Mouse (Mus musculus) ES-Bruce4 (cell line): ENCODE data around the gene Obsl1. TPM values are rescaled to one million over a fixed set of nuclear protein-coding genes. Genes with fewer than 3 reads are reported as not detected.

Experiments
- H3K27ac ChIP-seq: 2 replicates; pipeline ENCODE4 v1.5.1; 2012; ENCODE audit warnings: low read length, inconsistent platforms; ENCODE audit not compliant: insufficient read depth
- H3K27me3 ChIP-seq: 2 replicates; pipeline ENCODE4 v1.6.1; 2012; ENCODE audit warnings: mild to moderate bottlenecking, low read length, inconsistent platforms; ENCODE audit not compliant: control insufficient read depth, poor library complexity, insufficient read depth, severe bottlenecking
- H3K36me3 ChIP-seq: 2 replicates; pipeline ENCODE4 v1.6.1; 2012; ENCODE audit warnings: inconsistent platforms, mild to moderate bottlenecking, low read length, moderate library complexity; ENCODE audit not compliant: control insufficient read depth, poor library complexity, insufficient read depth, severe bottlenecking
- H3K4me1 ChIP-seq: one replicate; pipeline ENCODE4 v1.8.1; 2011; ENCODE audit warnings: low read length; ENCODE audit not compliant: control insufficient read depth, insufficient read depth
- H3K4me3 ChIP-seq: 2 replicates; pipeline ENCODE4 v1.5.1; 2011; ENCODE audit warnings: low read depth, mild to moderate bottlenecking, low read length
- H3K9ac ChIP-seq: 2 replicates; pipeline ENCODE4 v1.6.1; 2012; ENCODE audit warnings: low read depth, mild to moderate bottlenecking, inconsistent platforms; ENCODE audit not compliant: poor library complexity, severe bottlenecking
- H3K9me3 ChIP-seq: replicated peaks from 2 replicates; pipeline ENCODE4 v1.6.1; 2012; ENCODE audit warnings: mild to moderate bottlenecking, low read length, inconsistent platforms; ENCODE audit not compliant: control insufficient read depth, poor library complexity, insufficient read depth, severe bottlenecking
- CTCF ChIP-seq: IDR thresholded peaks from one replicate; pipeline ENCODE4 v1.8.1; 2011; ENCODE audit warnings: low read depth, low read length
- EP300 ChIP-seq: IDR thresholded peaks from 2 replicates; pipeline ENCODE4 v1.6.1; 2011; ENCODE audit warnings: low read depth, low read length; ENCODE audit not compliant: insufficient read depth
- POLR2A ChIP-seq: IDR thresholded peaks from one replicate; pipeline ENCODE4 v1.8.1; 2011; ENCODE audit warnings: low read length; ENCODE audit not compliant: insufficient read depth
- polyA plus RNA-seq: library from polyadenylated mRNA; stranded (reverse); fragments of >200 nt; gene quantifications from 2 replicates; pipeline ENCODE4 v1.2.4, GENCODE M21; 2011; ENCODE audit warnings: low read depth; ENCODE audit not compliant: missing spikeins, insufficient read depth, insufficient read length

The Obsl1 gene
- polyA plus RNA-seq, 1 experiment: 32.6 TPM

- no peaks in the 10 kb centered on the region for H3K36me3 ChIP-seq
- no peaks in the 10 kb centered on the region for H3K9me3 ChIP-seq
- H3K9ac ChIP-seq: peak within 1 kb of the TSS; percentile 44
- peaks cover 3% of the 10 kb centered on the region for H3K4me1 ChIP-seq
- H3K27ac ChIP-seq: peak within 1 kb of the TSS; percentile 95
- TF ChIP-seq EP300: no peak
- TF ChIP-seq POLR2A: no peak
- no peak for TF ChIP-seq CTCF
- peak within 1 kb of the TSS; percentile 73 for H3K4me3 ChIP-seq
- no peaks in the 10 kb centered on the region for H3K27me3 ChIP-seq
These were observed 15.2 kb upstream of the Obsl1 start, which contains the start of gene Stk11ip for GRCm38 (mm10) chr1:75521321-75522031. Gene Stk11ip, plus strand, starts transcription at chr1:75521529.

GRCm38 (mm10) chr1:75519576-75519975, 13.3 kb upstream of the Obsl1 start:
- H3K9me3 ChIP-seq: no peaks in the 10 kb centered on the region
- H3K27me3 ChIP-seq: no peaks in the 10 kb centered on the region
- peaks cover 5% of the 10 kb centered on the region for H3K4me1 ChIP-seq
- no peak overlapping the region for H3K4me3 ChIP-seq
- H3K9ac ChIP-seq: no peak overlapping the region
- peak overlapping the region; percentile 41; the same call in 1 of the 2 replicates for H3K27ac ChIP-seq
- TF ChIP-seq CTCF (no peak), EP300 (no peak), POLR2A (no peak)
- no peaks in the 10 kb centered on the region for H3K36me3 ChIP-seq

GRCm38 (mm10) chr1:75518427-75518826, 12.2 kb upstream of the Obsl1 start:
- H3K9ac ChIP-seq: peak overlapping the region; percentile 41
- no peaks in the 10 kb centered on the region for H3K9me3 ChIP-seq
- TF ChIP-seq CTCF: no peak
- no peak for TF ChIP-seq EP300
- no peak for TF ChIP-seq POLR2A
- no peaks in the 10 kb centered on the region for H3K36me3 ChIP-seq
- no peak overlapping the region for H3K4me3 ChIP-seq
- no peaks in the 10 kb centered on the region for H3K27me3 ChIP-seq
- peak overlapping the region; percentile 79 for H3K27ac ChIP-seq
- H3K4me1 ChIP-seq: peaks cover 5% of the 10 kb centered on the region

- H3K27ac ChIP-seq: peak overlapping the region; percentile 79
- no peaks in the 10 kb centered on the region for H3K27me3 ChIP-seq
- TF ChIP-seq POLR2A: no peak
- peak; percentile 70; the same call in 1 of the 2 replicates for TF ChIP-seq EP300
- no peaks in the 10 kb centered on the region for H3K36me3 ChIP-seq
- H3K4me1 ChIP-seq: peaks cover 5% of the 10 kb centered on the region
- no peak overlapping the region for H3K4me3 ChIP-seq
- peak overlapping the region; percentile 41 for H3K9ac ChIP-seq
- no peaks in the 10 kb centered on the region for H3K9me3 ChIP-seq
These were observed 11.7 kb upstream of the Obsl1 start for GRCm38 (mm10) chr1:75517984-75518383.

- Histone ChIP-seq H3K9ac (no peak overlapping the region), H3K36me3 (no peaks in the 10 kb centered on the region), H3K9me3 (no peaks in the 10 kb centered on the region), H3K4me1 (peaks cover 7% of the 10 kb centered on the region), H3K27me3 (no peaks in the 10 kb centered on the region), H3K27ac (peak overlapping the region; percentile 68; the same call in 1 of the 2 replicates), H3K4me3 (no peak overlapping the region)
- TF ChIP-seq CTCF (no peak), POLR2A (no peak), EP300 (no peak)
These were observed 10.6 kb upstream of the Obsl1 start for GRCm38 (mm10) chr1:75516703-75517380.

GRCm38 (mm10) chr1:75512550-75512949, 6.3 kb upstream of the Obsl1 start:
- no peak overlapping the region for H3K4me3 ChIP-seq
- H3K9ac ChIP-seq: no peak overlapping the region
- no peaks in the 10 kb centered on the region for H3K27me3 ChIP-seq
- no peak for TF ChIP-seq CTCF
- TF ChIP-seq EP300: peak; percentile 96
- TF ChIP-seq POLR2A: no peak
- H3K27ac ChIP-seq: peak overlapping the region; percentile 95
- peaks cover 15% of the 10 kb centered on the region for H3K4me1 ChIP-seq
- H3K36me3 ChIP-seq: no peaks in the 10 kb centered on the region
- no peaks in the 10 kb centered on the region for H3K9me3 ChIP-seq
